Mouse (Mus musculus): ENCODE measurements around the gene Adnp. TPM values are rescaled to one million over a fixed set of nuclear protein-coding genes. Genes with fewer than 3 reads are reported as not detected.
"Not testable (repeated sequence)": the region's sequence is repeated elsewhere in the genome, so short reads cannot be mapped to it uniquely, and the experiment has no call there.

Gene Adnp
- total RNA-seq, 1 experiment: 13.2 TPM

DNA sequence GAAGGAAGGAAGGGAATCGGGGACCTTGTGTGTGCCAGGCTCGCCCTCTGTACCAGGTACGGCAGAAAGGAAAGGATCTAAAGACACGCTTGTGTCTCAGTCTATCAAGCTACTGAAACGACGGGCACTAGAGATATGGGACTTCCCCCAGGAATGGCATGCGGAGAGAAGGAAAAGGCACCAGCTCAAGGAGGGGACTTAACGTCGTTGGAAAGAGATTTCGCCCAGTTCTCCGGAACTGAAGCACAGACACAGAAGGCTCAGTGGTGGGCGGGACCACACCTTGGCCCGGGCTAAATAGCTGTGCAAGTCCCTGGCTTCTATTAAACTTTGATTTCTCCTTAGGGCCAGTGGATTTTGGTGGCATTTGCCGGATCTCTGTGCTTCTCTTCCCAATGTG is 44.9 kb downstream of the Adnp start:
- Histone ChIP-seq H3K4me1 (ENCODE audit: control insufficient read depth in 2 of 2, insufficient read depth in 2 of 2, low read length in 2 of 2, poor library complexity in 1 of 2) (peaks cover 2 to 31% of the 10 kb centered on the region in 2 experiments; a peak in 2 of 4 replicates), H3K4me3 (ENCODE audit: insufficient read depth in 1 of 2, low read depth in 1 of 2, low read length in 2 of 2, poor library complexity in 1 of 2, severe bottlenecking in 1 of 2) (peak overlapping the region; percentile 50 to 51), H3K27ac (ENCODE audit: insufficient read depth, low read depth, low read length, poor library complexity, severe bottlenecking) (peak overlapping the region; percentile 50; the same call in 1 of the 2 replicates), H3K9ac (ENCODE audit: insufficient read depth, low read depth, low read length, poor library complexity, severe bottlenecking) (peak overlapping the region; percentile 54; the same call in 1 of the 2 replicates), H3K9me3 (ENCODE audit: control insufficient read depth, insufficient read depth, low read depth, low read length) (no peaks in the 10 kb centered on the region), H3K36me3 (ENCODE audit: control insufficient read depth, insufficient read depth, low read length, poor library complexity, severe bottlenecking) (no peaks in the 10 kb centered on the region)
- no peak for DNase-seq (ENCODE audit: low read depth, low spot score)
- TF ChIP-seq HCFC1 (IDR thresholded peaks at IDR 0.05; ENCODE audit: borderline replicate concordance, insufficient read depth, low read length) (no peak), MAFK (IDR thresholded peaks at IDR 0.05; ENCODE audit: insufficient read depth, low read depth, low read length) (no peak)
- in situ Hi-C loops (cut with MboI; ENCODE audit: low sequenced_read_pairs in 2 of 2, unreplicated experiment in 2 of 2): no loop called here

DNA sequence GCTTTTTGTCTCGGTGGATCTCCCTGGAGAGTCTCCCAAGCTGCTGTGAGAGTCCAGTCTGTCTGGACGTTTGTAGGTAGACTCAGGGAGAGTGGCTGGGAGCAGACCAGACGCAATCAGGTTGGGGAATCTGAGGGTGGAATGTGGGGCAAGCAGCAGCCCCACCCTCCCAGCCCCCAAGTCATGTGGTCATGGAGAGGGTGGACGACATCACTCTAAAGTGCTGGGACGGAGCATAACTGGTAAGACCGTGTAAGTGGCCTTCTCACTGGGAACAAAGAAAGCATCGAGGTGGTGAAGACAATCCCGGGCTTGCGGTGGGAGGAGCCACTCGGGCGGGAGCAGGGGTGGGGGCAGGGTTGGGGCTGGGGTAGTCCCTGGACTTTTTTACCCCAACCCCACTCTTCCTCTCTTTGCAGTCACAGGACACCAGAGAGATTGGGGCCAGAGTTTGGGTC is 45.4 kb downstream of the Adnp start:
- Histone ChIP-seq H3K27ac (ENCODE audit: insufficient read depth, low read depth, low read length, poor library complexity, severe bottlenecking) (peak overlapping the region; percentile 50; the same call in 1 of the 2 replicates), H3K4me1 (ENCODE audit: control insufficient read depth in 2 of 2, insufficient read depth in 2 of 2, low read length in 2 of 2, poor library complexity in 1 of 2) (peaks cover 2 to 28% of the 10 kb centered on the region in 2 experiments; a peak in 2 of 4 replicates), H3K9ac (ENCODE audit: insufficient read depth, low read depth, low read length, poor library complexity, severe bottlenecking) (peak overlapping the region; percentile 72), H3K9me3 (ENCODE audit: control insufficient read depth, insufficient read depth, low read depth, low read length) (no peaks in the 10 kb centered on the region), H3K36me3 (ENCODE audit: control insufficient read depth, insufficient read depth, low read length, poor library complexity, severe bottlenecking) (no peaks in the 10 kb centered on the region), H3K4me3 (ENCODE audit: insufficient read depth in 1 of 2, low read depth in 1 of 2, low read length in 2 of 2, poor library complexity in 1 of 2, severe bottlenecking in 1 of 2) (peak overlapping the region; percentile 50 to 51)
- TF ChIP-seq ZC3H11A (IDR thresholded peaks at IDR 0.05; ENCODE audit: borderline replicate concordance, low read depth, low read length) (no peak), CHD2 (IDR thresholded peaks at IDR 0.05; ENCODE audit: low read depth, low read length) (no peak), MAFK (IDR thresholded peaks at IDR 0.05; ENCODE audit: insufficient read depth, low read depth, low read length) (no peak), ZNF384 (IDR thresholded peaks at IDR 0.05; ENCODE audit: low read depth, low read length) (no peak), HCFC1 (IDR thresholded peaks at IDR 0.05; ENCODE audit: borderline replicate concordance, insufficient read depth, low read length) (no peak)
- DNase-seq (ENCODE audit: low read depth, low spot score): no peak
- in situ Hi-C loops (cut with MboI; ENCODE audit: low sequenced_read_pairs in 2 of 2, unreplicated experiment in 2 of 2): no loop called here

DNA sequence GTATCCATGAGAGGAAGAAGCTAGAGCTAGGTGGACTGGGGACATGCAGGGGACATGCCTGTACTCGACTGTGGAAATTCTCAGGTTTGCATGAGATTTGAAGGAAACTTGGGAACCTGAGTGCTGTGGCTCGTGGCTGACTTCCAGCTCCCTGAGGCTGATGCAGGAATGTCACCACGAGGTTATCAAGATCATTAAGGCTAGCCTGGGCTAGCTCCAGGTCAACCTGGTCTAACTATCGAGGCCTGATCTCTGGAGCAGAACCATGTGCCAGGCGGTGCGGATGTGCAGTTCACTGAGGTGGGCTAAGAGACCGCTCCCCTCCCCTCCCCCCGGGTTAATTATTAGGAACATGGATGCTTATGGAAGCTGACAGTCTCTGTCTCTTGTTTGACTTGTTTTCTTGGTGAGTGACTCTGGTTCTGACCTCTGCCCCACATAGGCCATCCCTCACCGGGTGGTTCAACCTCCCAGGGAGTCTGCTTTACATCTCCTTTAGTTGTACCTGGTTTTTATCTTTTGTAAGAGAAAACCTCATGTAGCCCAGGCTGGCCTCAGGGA is 46.5 kb downstream of the Adnp start:
- in situ Hi-C loops (cut with MboI; ENCODE audit: low sequenced_read_pairs in 2 of 2, unreplicated experiment in 2 of 2): no loop called here
- H3K4me3 ChIP-seq (ENCODE audit: insufficient read depth in 1 of 2, low read depth in 1 of 2, low read length in 2 of 2, poor library complexity in 1 of 2, severe bottlenecking in 1 of 2): no peak overlapping the region
- H3K4me1 ChIP-seq (ENCODE audit: control insufficient read depth in 2 of 2, insufficient read depth in 2 of 2, low read length in 2 of 2, poor library complexity in 1 of 2): peaks cover 2 to 28% of the 10 kb centered on the region in 2 experiments; a peak in 3 of 4 replicates
- peak overlapping the region; percentile 58; the same call in 1 of the 2 replicates for H3K27ac ChIP-seq (ENCODE audit: insufficient read depth, low read depth, low read length, poor library complexity, severe bottlenecking)
- no peaks in the 10 kb centered on the region for H3K9me3 ChIP-seq (ENCODE audit: control insufficient read depth, insufficient read depth, low read depth, low read length)
- H3K36me3 ChIP-seq (ENCODE audit: control insufficient read depth, insufficient read depth, low read length, poor library complexity, severe bottlenecking): no peaks in the 10 kb centered on the region
- H3K9ac ChIP-seq (ENCODE audit: insufficient read depth, low read depth, low read length, poor library complexity, severe bottlenecking): no peak overlapping the region
- DNase-seq (ENCODE audit: low read depth, low spot score): no peak
- TF ChIP-seq CHD2 (IDR thresholded peaks at IDR 0.05; ENCODE audit: low read depth, low read length) (no peak), ZNF384 (IDR thresholded peaks at IDR 0.05; ENCODE audit: low read depth, low read length) (peak; percentile 64; the same call in 1 of the 2 replicates)

DNA sequence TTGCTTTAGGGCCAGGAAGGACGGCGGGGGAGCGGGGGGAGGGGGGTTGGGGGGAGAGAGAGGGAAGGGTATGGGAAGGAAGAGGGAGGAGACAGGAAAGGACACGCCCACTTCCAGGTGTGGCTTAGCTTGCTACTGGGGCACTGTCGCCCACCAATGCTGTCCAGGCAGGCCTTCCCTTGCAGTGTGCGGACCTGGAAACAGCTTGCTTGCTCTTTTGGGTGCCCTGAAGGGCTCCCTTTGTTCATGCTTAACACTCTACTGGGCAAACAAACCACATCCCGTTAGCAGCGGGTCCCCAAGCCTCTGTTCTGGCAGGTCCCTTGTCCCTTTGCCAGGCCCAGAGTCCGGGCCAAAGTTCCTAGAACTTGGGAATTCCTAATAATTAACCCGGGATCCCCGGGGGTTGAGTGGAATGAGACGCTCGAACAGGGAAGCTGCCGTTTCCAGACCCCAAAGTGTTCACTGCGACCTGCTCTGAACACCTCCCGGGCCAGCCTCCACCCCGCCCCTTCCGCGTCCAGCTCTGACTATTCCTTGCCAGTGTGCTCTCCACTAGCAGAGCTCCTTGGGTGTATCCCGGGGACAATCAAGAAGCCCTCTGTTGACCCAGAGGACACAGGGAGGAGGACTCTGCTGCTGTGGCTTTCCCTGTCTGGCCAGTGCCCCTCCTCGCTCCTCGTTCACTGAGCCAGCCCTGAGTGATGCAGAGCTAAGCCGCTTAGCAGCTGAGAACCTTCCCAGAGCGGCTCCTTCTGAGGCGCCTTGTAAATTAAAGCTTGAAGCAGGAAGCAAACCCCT is 47.8 kb downstream of the Adnp start:
- no peaks in the 10 kb centered on the region for H3K9me3 ChIP-seq (ENCODE audit: control insufficient read depth, insufficient read depth, low read depth, low read length)
- in situ Hi-C loops (cut with MboI; ENCODE audit: low sequenced_read_pairs in 2 of 2, unreplicated experiment in 2 of 2): no loop called here
- DNase-seq (ENCODE audit: low read depth, low spot score): peak; percentile 64
- H3K4me3 ChIP-seq (ENCODE audit: insufficient read depth in 1 of 2, low read depth in 1 of 2, low read length in 2 of 2, poor library complexity in 1 of 2, severe bottlenecking in 1 of 2): peak overlapping the region; percentile 27 to 31
- H3K9ac ChIP-seq (ENCODE audit: insufficient read depth, low read depth, low read length, poor library complexity, severe bottlenecking): peak overlapping the region; percentile 28; the same call in 1 of the 2 replicates
- H3K27ac ChIP-seq (ENCODE audit: insufficient read depth, low read depth, low read length, poor library complexity, severe bottlenecking): peak overlapping the region; percentile 58
- TF ChIP-seq ZNF384 (IDR thresholded peaks at IDR 0.05; ENCODE audit: low read depth, low read length) (no peak), MAFK (IDR thresholded peaks at IDR 0.05; ENCODE audit: insufficient read depth, low read depth, low read length) (no peak), ZC3H11A (IDR thresholded peaks at IDR 0.05; ENCODE audit: borderline replicate concordance, low read depth, low read length) (no peak), HCFC1 (IDR thresholded peaks at IDR 0.05; ENCODE audit: borderline replicate concordance, insufficient read depth, low read length) (no peak), CHD2 (IDR thresholded peaks at IDR 0.05; ENCODE audit: low read depth, low read length) (no peak)
- peaks cover 3 to 36% of the 10 kb centered on the region in 2 experiments; a peak in 3 of 4 replicates for H3K4me1 ChIP-seq (ENCODE audit: control insufficient read depth in 2 of 2, insufficient read depth in 2 of 2, low read length in 2 of 2, poor library complexity in 1 of 2)
- H3K36me3 ChIP-seq (ENCODE audit: control insufficient read depth, insufficient read depth, low read length, poor library complexity, severe bottlenecking): no peaks in the 10 kb centered on the region

DNA sequence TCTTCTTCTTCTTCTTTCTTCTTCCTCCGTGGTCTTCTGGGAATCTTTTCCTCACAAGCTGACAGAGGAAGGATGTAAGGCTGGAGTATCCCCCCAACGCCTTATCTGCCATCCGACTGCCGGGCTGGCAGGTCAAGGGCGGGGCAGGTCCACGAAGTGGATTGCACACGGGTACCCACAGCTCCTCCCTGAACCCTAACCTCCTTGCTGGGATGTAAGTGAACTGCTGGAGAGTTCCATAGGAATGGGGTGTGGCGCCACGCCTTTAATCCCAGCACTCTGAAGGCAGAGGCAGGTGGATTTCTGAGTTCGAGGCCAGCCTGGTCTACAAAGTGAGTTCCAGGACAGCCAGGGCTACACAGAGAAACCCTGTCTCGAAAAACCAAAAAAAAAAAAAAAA is 48.9 kb downstream of the Adnp start:
- H3K27ac ChIP-seq (ENCODE audit: insufficient read depth, low read depth, low read length, poor library complexity, severe bottlenecking); H3K36me3 ChIP-seq (ENCODE audit: control insufficient read depth, insufficient read depth, low read length, poor library complexity, severe bottlenecking); in situ Hi-C loops (cut with MboI; ENCODE audit: low sequenced_read_pairs in 2 of 2, unreplicated experiment in 2 of 2); H3K9me3 ChIP-seq (ENCODE audit: control insufficient read depth, insufficient read depth, low read depth, low read length); H3K4me3 ChIP-seq (ENCODE audit: insufficient read depth in 1 of 2, low read depth in 1 of 2, low read length in 2 of 2, poor library complexity in 1 of 2, severe bottlenecking in 1 of 2); H3K9ac ChIP-seq (ENCODE audit: insufficient read depth, low read depth, low read length, poor library complexity, severe bottlenecking); DNase-seq (ENCODE audit: low read depth, low spot score): not testable (repeated sequence)
- peaks cover 3 to 46% of the 10 kb centered on the region in 2 experiments; a peak in 3 of 4 replicates for H3K4me1 ChIP-seq (ENCODE audit: control insufficient read depth in 2 of 2, insufficient read depth in 2 of 2, low read length in 2 of 2, poor library complexity in 1 of 2)
